Mouse (Mus musculus) bone marrow, adult 2 months (tissue): ENCODE measurements at regions not wholly inside any gene's neighbourhood (a gene's known extent, or its start where the extent isn't known, plus 50 kb on each side); places are given as distances from the start of the nearest gene placed in this dataset.

Experiments
- CTCF ChIP-seq: fragments of 200-500 bp; IDR thresholded peaks from 2 replicates; pipeline ENCODE4 v1.5.1; 2011; ENCODE audit warnings: low read length, control low read depth; ENCODE audit not compliant: control insufficient read depth, insufficient read depth
- POLR2A ChIP-seq: fragments of 200-500 bp; IDR thresholded peaks from 2 replicates; pipeline ENCODE4 v1.6.1; 2011; ENCODE audit warnings: low read depth, mild to moderate bottlenecking, control low read depth, low read length, borderline replicate concordance; ENCODE audit not compliant: control insufficient read depth

GRCm38 (mm10) chr10:46185763-46186458, 608.3 kb downstream of the Hace1 start:
- TF ChIP-seq CTCF = no peak
- TF ChIP-seq POLR2A = no peak
